Mouse (Mus musculus): ENCODE data around the gene Olfr555. TPM values are rescaled to one million over a fixed set of nuclear protein-coding genes. Genes with fewer than 3 reads are reported as not detected.
"Not testable (repeated sequence)": the region's sequence is repeated elsewhere in the genome, so short reads cannot be mapped to it uniquely, and the experiment has no call there.

Gene Olfr555
- total RNA-seq (2021): not detected

DNA sequence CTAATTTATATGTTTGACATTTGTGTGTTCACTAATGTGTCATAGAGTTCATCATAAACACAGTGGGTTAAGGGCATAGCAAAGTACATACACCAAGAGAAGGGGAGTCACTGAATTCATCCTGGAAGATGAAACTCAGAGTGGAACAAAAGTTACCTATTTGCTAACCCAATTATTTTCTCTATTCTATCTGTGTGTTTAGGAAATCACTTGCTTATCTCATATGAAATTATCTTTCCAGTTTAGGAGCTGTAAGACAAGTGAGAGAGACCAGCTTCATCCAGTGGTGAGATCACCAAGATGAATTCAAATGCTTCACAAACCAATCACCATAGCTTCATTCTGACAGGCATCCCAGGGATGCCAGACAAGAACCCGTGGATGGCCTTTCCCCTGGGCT is at the start of gene Olfr555:
Gene Olfr555 (plus strand): TSS at position 301 of the 400 bp plus-strand sequence.
- DNase-seq (ENCODE audit: extremely low spot score in 1 of 2, low spot score in 2 of 2): no peak
- intact Hi-C loops (cut with DNase I): loop anchor here (10.0 kb wide), 1 partner anchor 1216 kb away; no protein-coding TSS in a partner anchor

DNA sequence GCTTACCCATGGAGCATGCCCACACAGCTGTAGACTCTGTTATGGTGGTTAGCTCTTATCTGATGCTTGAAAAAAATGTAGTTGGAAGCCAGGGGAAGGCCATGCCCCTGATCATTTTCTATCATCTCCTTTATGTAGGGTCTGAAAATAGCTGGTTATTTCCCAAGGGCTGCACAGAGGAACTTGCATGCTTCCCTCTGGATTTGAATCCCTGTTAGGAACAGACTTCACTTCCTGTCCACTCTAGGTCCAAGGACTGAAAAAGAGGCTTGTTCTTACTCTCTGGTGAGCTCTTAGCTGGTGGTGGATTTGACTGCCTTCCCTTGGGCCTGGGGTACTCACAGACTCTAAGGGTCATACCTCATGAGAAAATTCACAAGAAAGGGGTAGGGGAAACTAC is 40.5 kb upstream of the Olfr555 start, which contains the start of gene Olfr553:
Gene Olfr553 (minus strand): TSS at position 101 of the 400 bp plus-strand sequence.
- intact Hi-C loops (cut with DNase I): no loop called here
- no peak for DNase-seq (ENCODE audit: extremely low spot score in 1 of 2, low spot score in 2 of 2)

DNA sequence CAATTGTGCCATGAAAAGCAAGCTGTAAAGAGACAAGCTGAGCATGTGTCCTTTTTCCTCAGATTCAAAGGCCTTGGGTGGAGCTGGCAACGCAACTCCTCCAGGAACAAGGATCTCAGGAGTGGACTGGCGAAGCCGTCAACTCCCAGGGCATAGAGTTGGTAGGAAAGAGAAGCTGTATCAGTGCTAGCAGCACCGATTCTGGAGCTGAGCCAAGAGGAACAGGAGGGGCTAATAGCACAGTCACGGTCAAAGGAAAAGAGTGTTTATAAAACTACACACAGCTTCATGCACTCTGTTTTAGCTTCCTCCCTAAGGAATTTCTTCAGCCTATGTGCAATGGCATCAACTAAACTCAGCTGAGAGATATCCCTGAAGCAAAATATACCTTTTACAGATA is 39.0 kb upstream of the Olfr555 start:
- intact Hi-C loops (cut with DNase I): no loop called here
- peak in 1 of 2 experiments; percentile 40 for DNase-seq (ENCODE audit: extremely low spot score in 1 of 2, low spot score in 2 of 2)

DNA sequence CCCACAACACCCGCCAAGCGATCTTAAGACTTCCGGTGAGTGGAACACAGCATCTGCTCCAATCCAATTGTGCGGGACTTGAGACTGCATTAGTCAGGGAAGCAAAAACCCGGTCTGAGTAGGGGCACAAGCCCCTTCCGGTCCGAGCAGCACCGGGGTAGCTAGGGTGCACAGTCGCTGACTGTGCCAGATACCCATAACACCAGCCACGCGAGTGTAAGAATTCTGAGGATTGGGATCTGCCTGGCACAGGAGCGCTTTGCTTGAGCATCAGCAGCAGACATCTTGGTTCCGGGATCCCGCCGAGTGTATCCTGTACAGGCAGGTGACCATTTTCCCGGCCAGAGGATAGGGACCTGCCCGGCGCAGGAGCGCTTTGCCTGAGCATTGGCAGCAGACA is 38.3 kb upstream of the Olfr555 start:
- intact Hi-C loops (cut with DNase I); DNase-seq (ENCODE audit: extremely low spot score in 1 of 2, low spot score in 2 of 2): not testable (repeated sequence)

DNA sequence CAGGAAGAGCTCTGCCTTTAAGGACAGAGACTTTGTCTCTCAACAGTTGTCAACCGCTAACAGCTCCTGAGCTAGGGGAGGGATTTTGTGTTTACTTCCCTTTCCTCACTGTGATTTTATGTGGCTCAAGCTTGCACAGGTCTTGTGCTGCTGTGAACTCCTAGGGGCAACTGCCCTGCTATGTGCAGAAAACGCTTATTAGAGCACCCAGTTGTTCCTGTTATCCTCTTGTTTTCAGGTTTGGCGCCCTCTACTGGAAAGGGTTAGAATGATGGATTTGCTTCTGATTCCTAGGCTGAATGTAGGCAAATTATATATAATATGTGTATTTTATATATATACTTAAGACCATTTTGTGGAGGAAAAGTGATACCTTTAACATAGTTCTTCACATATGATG is 22.0 kb upstream of the Olfr555 start:
- no peak for DNase-seq (ENCODE audit: extremely low spot score in 1 of 2, low spot score in 2 of 2)
- intact Hi-C loops (cut with DNase I): loop anchor here (5.0 kb wide), 1 partner anchor 129 kb away; no protein-coding TSS in a partner anchor

DNA sequence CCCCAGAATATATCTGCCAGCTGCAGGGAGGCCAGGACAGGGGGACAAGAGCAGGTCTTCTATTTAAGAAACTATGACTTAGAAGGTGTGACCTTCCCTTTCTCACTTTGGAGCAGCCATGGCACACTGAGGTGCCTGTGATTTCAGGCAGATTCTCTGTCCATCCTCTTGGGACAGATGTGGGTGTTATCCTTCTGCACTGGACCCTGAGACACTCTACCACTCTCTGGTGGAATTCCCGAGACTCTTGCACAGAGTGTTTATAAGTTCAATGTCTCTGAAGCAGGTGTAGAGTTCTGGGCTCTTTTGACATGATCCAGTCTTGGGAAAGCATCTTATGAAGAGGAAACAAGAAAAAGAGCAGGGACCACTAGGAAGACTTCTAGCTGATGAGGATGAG is 20.5 kb upstream of the Olfr555 start, which contains the start of gene Olfr554:
Gene Olfr554 (plus strand): TSS at position 301 of the 400 bp plus-strand sequence.
- intact Hi-C loops (cut with DNase I): loop anchor here (5.0 kb wide), 1 partner anchor 131 kb away; no protein-coding TSS in a partner anchor

DNA sequence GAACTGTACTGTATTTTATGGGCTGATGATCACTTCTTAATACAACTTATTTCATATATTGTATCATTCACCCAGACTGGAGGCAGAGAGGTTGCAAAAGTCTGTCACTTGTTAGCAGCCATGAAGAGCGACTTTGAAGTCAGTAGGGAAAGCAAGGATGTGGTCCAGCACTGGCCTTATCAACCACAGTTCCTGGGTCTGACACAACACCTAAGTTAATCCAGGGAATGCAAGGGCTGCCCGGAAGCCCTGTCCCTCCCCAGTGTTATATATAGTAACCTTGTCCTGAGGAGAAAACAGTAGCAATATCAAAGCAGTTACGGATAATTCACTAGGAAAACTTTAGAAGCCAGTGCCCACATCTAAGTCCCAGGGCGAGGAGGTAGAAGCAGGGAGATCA is 13.7 kb upstream of the Olfr555 start:
- DNase-seq (ENCODE audit: extremely low spot score in 1 of 2, low spot score in 2 of 2); intact Hi-C loops (cut with DNase I): not testable (repeated sequence)

More for the DNA sequence above, 20.5 kb upstream of the Olfr555 start, which contains the start of gene Olfr554:
- no peak for DNase-seq (ENCODE audit: extremely low spot score in 1 of 2, low spot score in 2 of 2)

DNA sequence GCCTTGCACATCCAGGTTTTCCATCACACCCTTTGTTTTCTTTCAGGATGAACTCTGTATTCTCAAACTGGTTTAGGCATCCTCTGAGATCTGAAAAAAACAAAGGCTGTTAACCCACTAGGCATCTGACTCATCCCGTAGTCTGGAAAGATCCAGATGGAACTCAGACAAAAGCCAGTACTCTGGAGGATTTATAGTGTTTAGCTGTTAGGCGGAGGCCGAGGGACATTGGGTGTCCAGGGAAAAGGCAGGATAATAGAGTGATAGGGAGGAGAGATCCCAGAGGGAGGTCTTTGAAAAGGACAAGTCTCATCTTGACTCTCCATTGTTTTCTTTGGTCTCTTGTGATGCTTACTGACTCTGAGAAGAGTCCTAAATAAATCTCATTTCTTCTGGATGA is 6.0 kb downstream of the Olfr555 start, which contains the start of gene Olfr556:
Gene Olfr556 (plus strand): TSS at position 301 of the 400 bp plus-strand sequence.
- DNase-seq (ENCODE audit: extremely low spot score in 1 of 2, low spot score in 2 of 2): no peak
- intact Hi-C loops (cut with DNase I): loop anchor here (2.0 kb wide), 1 partner anchor 254 kb away; no protein-coding TSS in a partner anchor

DNA sequence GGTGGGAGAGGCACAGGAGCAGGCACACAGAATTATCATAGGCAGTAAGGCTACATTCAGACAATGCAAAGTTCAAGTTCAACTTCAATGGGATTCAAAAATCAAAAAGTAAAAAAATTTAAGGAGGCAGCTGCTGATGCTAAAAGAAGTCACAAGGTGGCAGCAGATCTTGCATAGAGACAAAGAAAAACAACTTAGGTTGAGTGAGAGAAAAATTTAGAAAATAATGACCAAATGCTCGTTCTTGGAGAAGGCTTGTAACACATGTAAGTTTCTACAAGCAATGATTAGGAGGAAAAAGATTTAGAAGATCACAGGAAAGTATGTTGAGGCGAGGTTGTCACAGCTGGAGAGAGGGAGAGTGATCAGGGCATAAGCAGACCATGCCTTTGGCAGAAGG is 6.8 kb downstream of the Olfr555 start:
- DNase-seq (ENCODE audit: extremely low spot score in 1 of 2, low spot score in 2 of 2): peak in 1 of 2 experiments; percentile 8
- intact Hi-C loops (cut with DNase I): loop anchor here (2.0 kb wide), 1 partner anchor 253 kb away; no protein-coding TSS in a partner anchor

DNA sequence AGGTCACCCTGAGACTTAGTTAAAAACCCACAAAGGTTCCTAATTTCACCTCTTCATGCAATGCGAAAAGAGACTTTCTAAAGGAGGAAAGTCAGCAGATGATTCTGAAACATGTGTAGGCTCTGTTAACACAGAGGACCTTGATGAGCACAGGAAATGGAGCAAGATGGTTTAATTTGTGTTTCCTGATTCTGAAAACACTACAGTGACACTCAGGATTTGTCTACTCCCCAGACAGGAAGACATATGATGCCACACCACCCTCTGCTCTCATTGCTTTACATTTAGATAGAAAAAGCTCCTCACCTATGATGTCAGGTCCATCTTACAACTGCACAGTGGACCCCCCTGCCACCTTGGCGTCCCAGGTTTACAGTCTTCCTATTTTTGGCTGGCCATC is 17.6 kb downstream of the Olfr555 start:
- intact Hi-C loops (cut with DNase I): no loop called here
- no peak for DNase-seq (ENCODE audit: extremely low spot score in 1 of 2, low spot score in 2 of 2)

DNA sequence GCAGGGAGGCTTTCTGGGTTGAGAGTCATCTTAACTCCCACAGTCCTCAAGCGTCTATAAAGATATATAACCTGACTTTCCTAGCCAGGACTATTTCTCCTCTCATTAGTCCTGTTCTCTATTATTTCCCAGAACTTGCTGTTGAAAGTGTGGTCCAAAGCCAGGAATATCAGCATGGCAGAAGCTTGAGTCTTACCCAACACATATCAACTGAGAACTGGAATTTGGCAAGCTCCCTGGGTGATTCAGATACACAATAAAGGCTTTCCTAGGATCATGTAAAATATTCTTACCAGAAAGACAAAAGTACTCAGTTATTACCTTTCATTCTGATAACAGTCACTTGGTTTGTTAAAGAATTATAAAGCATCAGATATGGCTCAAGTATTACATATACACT is 23.3 kb downstream of the Olfr555 start:
- intact Hi-C loops (cut with DNase I): loop anchor here (10.0 kb wide), 1 partner anchor 167 kb away; no protein-coding TSS in a partner anchor

DNA sequence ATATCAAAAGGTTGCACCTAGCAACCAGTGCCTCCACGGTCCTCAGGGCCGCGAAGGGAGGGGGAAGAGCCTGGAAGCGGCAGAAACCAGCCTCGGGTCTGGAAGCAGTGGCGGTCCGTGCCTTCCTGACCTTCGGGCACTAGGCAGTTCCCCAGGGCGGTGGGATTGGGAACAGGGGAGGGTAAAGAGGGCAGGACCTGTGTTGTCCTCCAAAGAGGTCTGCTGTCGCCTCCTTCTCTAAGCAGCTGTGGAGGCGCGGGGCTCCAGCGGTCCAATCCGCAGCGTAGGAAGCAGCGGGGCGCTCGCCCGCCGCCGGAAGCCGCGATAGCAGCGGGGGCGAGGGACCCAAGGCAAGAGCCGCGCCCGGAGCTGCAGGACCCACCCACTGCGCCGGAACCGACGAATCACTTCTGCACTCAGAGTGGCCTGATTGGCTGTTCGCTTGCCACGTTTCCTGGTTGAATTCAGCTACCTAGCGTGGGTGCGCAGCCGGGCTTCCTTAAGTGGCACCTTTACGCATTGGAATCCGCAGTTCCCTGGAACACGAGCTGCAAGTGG is 28.4 kb downstream of the Olfr555 start, which contains the start of gene Trim68:
Gene Trim68 (minus strand): TSS at position 384 of the 558 bp plus-strand sequence.
- intact Hi-C loops (cut with DNase I): loop anchor here (10.0 kb wide), 1 partner anchor 172 kb away; no protein-coding TSS in a partner anchor
- peak; percentile 87 to 94 for DNase-seq (ENCODE audit: extremely low spot score in 1 of 2, low spot score in 2 of 2)

More for the DNA sequence above, 23.3 kb downstream of the Olfr555 start:
- no peak for DNase-seq (ENCODE audit: extremely low spot score in 1 of 2, low spot score in 2 of 2)

DNA sequence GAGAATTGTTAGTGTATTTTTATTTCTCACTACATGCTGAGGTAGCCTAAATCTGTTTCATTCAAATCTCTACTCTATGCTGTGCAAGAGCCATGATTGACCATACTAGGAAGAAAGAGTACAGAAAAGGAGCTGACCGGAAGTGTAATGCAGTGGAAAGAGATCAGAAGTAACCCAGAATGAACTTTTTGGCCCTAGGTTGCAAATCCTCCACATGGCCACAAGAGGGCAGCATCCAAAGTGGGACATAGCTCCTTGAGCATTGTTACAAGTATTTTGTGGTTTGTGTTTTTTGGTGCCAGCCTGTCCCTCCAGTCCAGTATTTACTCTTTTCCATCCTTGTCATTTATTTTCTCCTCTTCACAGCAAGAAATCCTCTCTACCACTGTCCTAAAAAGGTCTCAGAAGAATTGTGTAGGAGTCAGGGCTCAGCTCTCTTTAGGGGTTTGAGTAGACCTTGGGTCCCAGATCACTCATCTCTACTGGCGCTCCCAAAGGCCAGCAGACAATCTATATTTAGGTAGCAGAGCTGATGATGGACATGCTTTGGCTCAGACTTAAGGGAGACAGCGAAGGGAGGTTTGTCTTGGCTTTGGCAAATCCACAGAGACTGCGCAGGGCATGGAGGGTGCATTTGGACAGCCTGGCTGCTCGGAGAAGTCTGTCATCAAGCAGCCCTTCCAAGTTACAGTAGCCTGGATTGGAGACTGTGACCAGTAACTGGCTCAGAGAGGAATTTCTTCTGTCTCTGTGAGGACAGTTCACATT is 36.9 kb downstream of the Olfr555 start, which contains the start of gene Olfr557:
Gene Olfr557 (plus strand): TSS at position 553 of the 768 bp plus-strand sequence.
- DNase-seq (ENCODE audit: extremely low spot score in 1 of 2, low spot score in 2 of 2): no peak
- intact Hi-C loops (cut with DNase I): loop anchor here (10.0 kb wide), 1 partner anchor 219 kb away; the partner anchor contains the start of gene Olfr571

DNA sequence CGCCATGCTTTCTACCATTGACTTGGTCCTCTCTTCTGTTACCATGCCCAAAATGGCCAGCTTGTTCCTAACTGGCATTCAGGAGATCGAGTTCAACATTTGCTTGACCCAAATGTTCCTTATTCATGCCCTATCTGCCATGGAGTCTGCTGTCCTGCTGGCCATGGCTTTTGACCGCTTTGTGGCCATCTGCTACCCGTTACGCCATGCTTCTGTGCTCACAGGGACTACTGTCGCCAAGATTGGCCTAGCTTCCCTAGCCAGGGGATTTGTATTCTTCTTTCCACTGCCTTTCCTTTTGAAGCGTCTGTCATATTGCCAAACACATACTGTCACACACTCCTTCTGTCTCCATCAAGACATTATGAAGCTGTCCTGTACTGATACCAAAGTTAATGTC is 39.8 kb downstream of the Olfr555 start:
- intact Hi-C loops (cut with DNase I): loop anchor here (10.0 kb wide), 1 partner anchor 216 kb away; the partner anchor contains the start of gene Olfr571
- DNase-seq (ENCODE audit: extremely low spot score in 1 of 2, low spot score in 2 of 2): no peak

DNA sequence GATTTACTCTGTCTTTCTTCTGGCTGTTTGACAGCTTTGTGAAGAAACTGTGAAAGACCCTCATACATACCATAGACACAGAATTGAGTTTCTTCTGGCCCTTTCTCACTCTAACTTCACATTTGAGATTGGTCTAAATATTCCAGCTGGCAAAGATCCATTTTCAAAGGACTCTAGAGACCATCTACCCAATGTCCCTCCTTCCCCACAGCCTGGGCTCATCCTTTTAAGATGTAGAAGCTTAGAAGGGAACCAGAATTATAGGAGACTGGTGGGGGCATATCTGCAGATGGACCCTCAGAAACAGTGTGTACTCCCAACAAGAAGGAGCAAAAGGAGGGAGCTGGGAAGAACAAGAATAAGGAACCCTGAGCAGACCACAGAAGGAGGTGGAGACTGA is 43.3 kb downstream of the Olfr555 start, which contains the start of gene Olfr558:
Gene Olfr558 (plus strand): TSS at position 301 of the 400 bp plus-strand sequence.
- intact Hi-C loops (cut with DNase I): no loop called here
- no peak for DNase-seq (ENCODE audit: extremely low spot score in 1 of 2, low spot score in 2 of 2)
